Mouse (Mus musculus): Measurements from ENCODE around the gene Mkrn1. TPM values are rescaled to one million over a fixed set of nuclear protein-coding genes. Genes with fewer than 3 reads are reported as not detected.
"Not testable (repeated sequence)": the region's sequence is repeated elsewhere in the genome, so short reads cannot be mapped to it uniquely, and the experiment has no call there.

Mkrn1 gene
- polyA plus RNA-seq, 1 experiment: 107 TPM

DNA sequence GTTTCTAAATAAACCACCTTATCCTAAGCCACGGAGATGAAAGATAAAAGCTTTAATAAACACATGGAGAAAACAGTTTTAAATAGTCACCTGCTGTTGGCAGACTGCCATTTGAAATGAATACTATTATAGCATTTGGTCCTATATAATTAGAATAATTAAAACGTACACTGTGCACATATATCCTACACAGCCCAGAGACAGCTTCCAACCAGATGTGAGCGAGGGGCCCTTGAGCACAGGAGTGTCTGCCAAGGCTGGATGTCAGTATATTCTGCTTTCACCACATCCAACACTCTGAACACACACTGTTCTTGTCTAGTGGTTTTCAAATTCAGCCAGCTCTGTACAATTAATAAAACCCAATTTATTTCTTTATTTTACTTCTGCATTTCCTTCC lies 50.6 kb downstream of the Mkrn1 start:
- Histone ChIP-seq H3K4me1 (ENCODE audit: control insufficient read depth, insufficient read depth, low read length) (peaks cover 29% of the 10 kb centered on the region), H3K27ac (ENCODE audit: insufficient read depth, low read depth, low read length) (no peak overlapping the region), H3K4me3 (ENCODE audit: insufficient read depth, low read length) (no peak overlapping the region)
- TF ChIP-seq POLR2A (IDR thresholded peaks at IDR 0.05; ENCODE audit: borderline replicate concordance, low read depth, low read length): no peak
- TF ChIP-seq CTCF (IDR thresholded peaks at IDR 0.05; ENCODE audit: low read depth, low read length): no peak

DNA sequence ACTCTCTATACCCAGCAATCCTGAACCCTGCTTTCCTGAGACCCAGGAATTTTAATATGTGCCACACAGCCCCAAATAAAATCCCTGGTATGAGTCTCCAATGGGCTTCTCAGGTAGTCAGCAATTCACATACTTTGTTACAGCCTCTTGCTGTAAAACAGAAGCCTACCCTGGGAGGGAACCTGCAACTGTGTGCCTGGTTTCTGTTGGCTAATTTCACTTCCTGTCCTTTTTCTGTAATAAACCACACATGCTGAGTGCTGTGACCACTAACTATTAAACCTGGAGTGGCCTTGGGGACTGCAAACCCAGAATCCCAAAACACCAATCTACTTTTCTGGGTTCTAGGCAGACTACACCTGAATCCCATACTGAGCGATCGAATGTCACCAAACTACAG lies 57.6 kb downstream of the Mkrn1 start:
- Histone ChIP-seq H3K4me3 (ENCODE audit: insufficient read depth, low read length) (no peak overlapping the region), H3K4me1 (ENCODE audit: control insufficient read depth, insufficient read depth, low read length) (peaks cover 10% of the 10 kb centered on the region), H3K27ac (ENCODE audit: insufficient read depth, low read depth, low read length) (no peak overlapping the region)
- no peak for TF ChIP-seq CTCF (IDR thresholded peaks at IDR 0.05; ENCODE audit: low read depth, low read length)
- TF ChIP-seq POLR2A (IDR thresholded peaks at IDR 0.05; ENCODE audit: borderline replicate concordance, low read depth, low read length): no peak

DNA sequence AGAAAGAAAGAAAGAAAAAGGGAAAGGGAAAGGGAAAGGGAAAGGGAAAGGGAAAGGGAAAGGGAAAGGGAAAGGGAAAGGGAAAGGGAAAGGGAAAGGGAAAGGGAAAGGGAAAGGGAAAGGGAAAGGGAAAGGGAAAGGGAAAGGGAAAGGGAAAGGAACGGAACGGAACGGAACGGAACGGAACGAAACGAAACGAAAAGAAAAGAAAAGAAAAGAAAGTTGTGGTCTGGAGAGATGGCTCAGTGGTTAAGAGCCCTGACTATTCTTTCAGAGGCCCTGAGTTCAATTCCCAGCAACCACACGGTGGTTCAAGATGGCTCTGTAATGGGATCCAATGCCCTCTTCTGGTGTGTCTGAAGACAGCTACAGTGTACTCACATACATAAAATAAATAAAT lies 61.1 kb downstream of the Mkrn1 start:
- not testable (repeated sequence) for H3K4me3 ChIP-seq (ENCODE audit: insufficient read depth, low read length)

DNA sequence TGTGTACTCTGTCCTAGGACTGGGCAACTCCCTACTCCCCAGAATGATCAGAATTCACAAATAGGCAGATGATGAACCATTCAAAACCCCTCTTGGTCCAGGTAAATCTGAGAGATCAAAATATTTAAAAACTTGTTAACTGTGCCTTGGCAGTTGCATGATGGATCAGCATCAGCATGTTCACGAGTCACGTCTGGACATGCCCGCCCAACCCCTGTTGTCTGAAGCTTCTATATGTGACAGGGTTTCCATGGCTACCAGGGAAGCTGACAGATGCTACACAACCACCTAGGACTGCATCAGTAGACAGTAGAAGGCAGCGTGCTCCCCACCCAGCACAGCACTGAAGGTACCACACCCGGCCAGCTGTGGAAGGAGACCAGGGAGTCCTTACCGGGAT lies 71.3 kb downstream of the Mkrn1 start:
- peaks cover 8% of the 10 kb centered on the region; the same call in 1 of the 2 replicates for H3K4me1 ChIP-seq (ENCODE audit: control insufficient read depth, insufficient read depth, low read length)
- no peak overlapping the region for H3K27ac ChIP-seq (ENCODE audit: insufficient read depth, low read depth, low read length)
- TF ChIP-seq CTCF (IDR thresholded peaks at IDR 0.05; ENCODE audit: low read depth, low read length) (no peak), POLR2A (IDR thresholded peaks at IDR 0.05; ENCODE audit: borderline replicate concordance, low read depth, low read length) (no peak)
- no peak overlapping the region for H3K4me3 ChIP-seq (ENCODE audit: insufficient read depth, low read length)

More for the DNA sequence above, 61.1 kb downstream of the Mkrn1 start:
- not testable (repeated sequence) for H3K27ac ChIP-seq (ENCODE audit: insufficient read depth, low read depth, low read length); H3K4me1 ChIP-seq (ENCODE audit: control insufficient read depth, insufficient read depth, low read length)

DNA sequence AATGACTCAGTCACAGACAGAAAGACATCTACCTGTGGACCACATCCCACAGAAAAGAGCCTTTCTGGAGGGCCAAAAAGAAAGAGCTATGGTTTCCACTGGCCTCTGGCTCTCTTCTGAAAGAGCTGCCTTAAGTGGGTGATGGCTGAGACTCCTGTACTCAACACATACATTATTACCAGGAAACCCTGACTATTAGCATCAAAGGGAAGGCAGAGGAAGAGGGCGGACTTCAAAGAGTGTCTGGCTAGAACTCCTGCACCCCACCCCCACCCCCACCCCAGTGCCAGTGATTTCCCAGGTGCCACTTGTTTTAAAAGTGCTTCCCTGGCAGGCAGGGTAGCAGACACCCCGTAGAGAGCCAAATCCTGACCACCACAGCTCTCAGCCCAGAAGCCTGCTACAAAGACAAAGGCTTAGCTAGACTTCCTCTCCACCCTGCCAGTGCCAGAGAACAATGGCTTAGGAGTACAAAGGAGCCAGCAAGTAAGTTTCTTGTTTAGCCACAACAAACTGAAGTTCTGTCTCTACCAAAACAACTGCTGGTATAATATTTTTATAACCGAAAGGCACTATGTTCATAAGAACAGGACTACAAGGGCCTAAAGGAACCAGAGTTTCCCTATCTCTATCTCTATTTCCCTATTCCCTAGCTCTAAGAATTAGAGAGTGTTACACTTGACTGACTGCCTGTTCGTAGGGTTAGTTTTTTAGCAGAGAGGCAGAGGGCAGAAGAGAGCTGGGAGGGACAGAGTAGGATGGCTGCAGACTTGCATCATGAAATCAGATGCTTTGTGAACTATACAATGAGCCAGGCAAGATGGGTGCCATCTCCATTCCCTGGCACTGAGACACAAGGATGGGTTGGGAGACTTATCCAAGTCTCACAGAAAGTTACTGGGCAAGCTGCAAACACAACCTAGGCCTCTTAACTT lies 72.1 kb downstream of the Mkrn1 start:
- TF ChIP-seq CTCF (IDR thresholded peaks at IDR 0.05; ENCODE audit: low read depth, low read length): no peak
- TF ChIP-seq POLR2A (IDR thresholded peaks at IDR 0.05; ENCODE audit: borderline replicate concordance, low read depth, low read length): no peak
- Histone ChIP-seq H3K4me3 (ENCODE audit: insufficient read depth, low read length) (no peak overlapping the region), H3K27ac (ENCODE audit: insufficient read depth, low read depth, low read length) (no peak overlapping the region), H3K4me1 (ENCODE audit: control insufficient read depth, insufficient read depth, low read length) (peaks cover 8% of the 10 kb centered on the region; the same call in 1 of the 2 replicates)

Other genes starting within 250 kb of the Mkrn1 start
- gene Kdm7a, start 213.7 kb downstream of the Mkrn1 start, polyA plus RNA-seq (2012; ENCODE audit: insufficient read depth, insufficient read length, missing spikeins): 26.3 and 29.3 TPM in 2 replicates
- gene Slc37a3, start 42.8 kb downstream of the Mkrn1 start, polyA plus RNA-seq (2012; ENCODE audit: insufficient read depth, insufficient read length, missing spikeins): 20.0 and 24.9 TPM in 2 replicates
- gene Rab19, start 39.3 kb downstream of the Mkrn1 start, polyA plus RNA-seq (2012; ENCODE audit: insufficient read depth, insufficient read length, missing spikeins): 6.0 and 6.5 TPM in 2 replicates
- gene Dennd2a, start 137.4 kb upstream of the Mkrn1 start, polyA plus RNA-seq (2012; ENCODE audit: insufficient read depth, insufficient read length, missing spikeins): 4.3 and 5.0 TPM in 2 replicates
- 17.1 and 21.2 TPM in 2 replicates for gene Adck2, start 153.4 kb upstream of the Mkrn1 start, polyA plus RNA-seq (2012; ENCODE audit: insufficient read depth, insufficient read length, missing spikeins)
- not detected in 2 replicates for gene Gm42420, start 165.3 kb upstream of the Mkrn1 start, polyA plus RNA-seq (2012; ENCODE audit: insufficient read depth, insufficient read length, missing spikeins)
- 68.1 and 70.5 TPM in 2 replicates for gene Ndufb2, start 172.1 kb upstream of the Mkrn1 start, polyA plus RNA-seq (2012; ENCODE audit: insufficient read depth, insufficient read length, missing spikeins)

All from bone marrow macrophage, adult 2 months (primary cell).